Mouse (Mus musculus) cerebellum, adult 2 months (tissue): ENCODE data around the gene Pkd1. TPM values are rescaled to one million over a fixed set of nuclear protein-coding genes. Genes with fewer than 3 reads are reported as not detected.

Source experiments
- DNase-seq, 2 experiments: peaks; one replicate each; pipeline ENCODE4 v3.0.0; 2021
- H3K27ac ChIP-seq: fragments of 200-500 bp; 2 replicates; pipeline ENCODE4 v1.5.1; 2012; ENCODE audit warnings: low read length, control low read depth, inconsistent platforms; ENCODE audit not compliant: insufficient read depth
- H3K27me3 ChIP-seq: fragments of 200-500 bp; 2 replicates; pipeline ENCODE4 v1.6.1; 2012; ENCODE audit warnings: inconsistent platforms, mild to moderate bottlenecking, low read length, moderate library complexity; ENCODE audit not compliant: control insufficient read depth, insufficient read depth
- H3K4me1 ChIP-seq: fragments of 200-500 bp; 2 replicates; pipeline ENCODE4 v1.6.1; 2011; ENCODE audit warnings: low read length; ENCODE audit not compliant: control insufficient read depth, insufficient read depth
- H3K4me3 ChIP-seq: fragments of 200-500 bp; replicated peaks from 2 replicates; pipeline ENCODE3; 2011; ENCODE audit warnings: mild to moderate bottlenecking, low read depth, low read length, control low read depth; ENCODE audit not compliant: insufficient read depth
- CTCF ChIP-seq: fragments of 200-500 bp; IDR thresholded peaks from 2 replicates; pipeline ENCODE4 v1.5.1; 2011; ENCODE audit warnings: low read depth, mild to moderate bottlenecking, control low read depth, low read length, moderate library complexity, borderline replicate concordance; ENCODE audit not compliant: insufficient read depth
- POLR2A ChIP-seq: fragments of 200-500 bp; IDR thresholded peaks from 2 replicates; pipeline ENCODE4 v1.6.1; 2011; ENCODE audit warnings: low read length, control low read depth, borderline replicate concordance; ENCODE audit not compliant: insufficient read depth
- WGBS: fragments of 180-500 bp; shearing (Covaris S2); methylation state at CpG from one replicate; pipeline ENCODE4 v1.1.7; 2018; 5-methylcytosine and 5-hydroxymethylcytosine counted together
- polyA plus RNA-seq: library from polyadenylated mRNA; depleted of rRNA; stranded (reverse); fragments of >200 nt; gene quantifications from 2 replicates; pipeline ENCODE4 v1.2.3, GENCODE M21; 2012; rRNA removed

The Pkd1 gene
- polyA plus RNA-seq, 1 experiment = 122 TPM

GRCm38 (mm10) chr17:24644875-24645721 lies 95.5 kb downstream of the Pkd1 start:
- no peak overlapping the region for H3K4me3 ChIP-seq
- H3K27ac ChIP-seq = no peak overlapping the region; the same call in 1 of the 2 replicates
- DNase-seq = no peak
- H3K4me1 ChIP-seq = peaks cover 23% of the 10 kb centered on the region
- TF ChIP-seq POLR2A = no peak
- no peak for TF ChIP-seq CTCF
- H3K27me3 ChIP-seq = no peaks in the 10 kb centered on the region
- 78% methylated on average over 9 of the region's 9 CpGs for WGBS

DNA sequence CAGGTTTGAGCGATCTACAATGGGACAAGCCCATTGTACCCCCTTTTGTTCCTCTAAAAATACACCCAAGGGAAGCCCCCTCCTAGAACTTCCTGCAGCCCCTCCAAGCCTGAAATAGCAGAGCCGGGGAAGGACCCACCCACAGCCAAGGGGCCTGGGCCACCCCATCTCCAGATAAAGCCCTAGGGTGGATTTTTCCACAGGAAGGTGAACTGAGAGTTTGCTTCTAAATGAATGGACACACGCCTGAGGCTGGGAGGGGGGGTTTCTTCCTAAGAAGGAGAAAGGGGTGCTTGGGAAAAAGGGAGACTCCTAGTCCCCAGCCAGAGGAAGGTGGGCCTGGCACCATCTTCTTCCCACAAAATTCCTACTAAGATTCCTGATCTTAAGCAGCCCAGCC lies 96.3 kb downstream of the Pkd1 start:
- no peak for DNase-seq
- 88% methylated on average over 3 of the region's 3 CpGs for WGBS
- Histone ChIP-seq H3K27ac (no peak overlapping the region), H3K27me3 (no peaks in the 10 kb centered on the region), H3K4me1 (peaks cover 28% of the 10 kb centered on the region), H3K4me3 (no peak overlapping the region)
- TF ChIP-seq POLR2A = no peak
- no peak for TF ChIP-seq CTCF

Other genes starting within 250 kb of the Pkd1 start
- gene Abca17, start 198.8 kb upstream of the Pkd1 start, polyA plus RNA-seq = 0.22 and 0.31 TPM in 2 replicates
- gene Abca3, start 197.9 kb upstream of the Pkd1 start, polyA plus RNA-seq = 57.0 and 58.6 TPM in 2 replicates
- gene Rnps1, start 135.3 kb upstream of the Pkd1 start, polyA plus RNA-seq = 254 and 263 TPM in 2 replicates
- 77.3 and 78.6 TPM in 2 replicates for gene Eci1, start 123.2 kb upstream of the Pkd1 start, polyA plus RNA-seq
- gene Dnase1l2, start 106.7 kb upstream of the Pkd1 start, polyA plus RNA-seq = 22.3 and 22.7 TPM in 2 replicates
- gene E4f1, start 79.5 kb upstream of the Pkd1 start, polyA plus RNA-seq = 79.4 and 80.6 TPM in 2 replicates
- 126 and 133 TPM in 2 replicates for gene Pgp, start 79.4 kb upstream of the Pkd1 start, polyA plus RNA-seq
- 2.3 TPM in 2 replicates for gene Bricd5, start 76.0 kb upstream of the Pkd1 start, polyA plus RNA-seq
- 55.9 and 63.5 TPM in 2 replicates for gene Mlst8, start 70.8 kb upstream of the Pkd1 start, polyA plus RNA-seq
- gene Caskin1, start 61.2 kb upstream of the Pkd1 start, polyA plus RNA-seq = 122 and 127 TPM in 2 replicates
- gene Traf7, start 21.9 kb upstream of the Pkd1 start, polyA plus RNA-seq = 197 and 198 TPM in 2 replicates
- 21.7 and 22.6 TPM in 2 replicates for gene Rab26, start 15.6 kb upstream of the Pkd1 start, polyA plus RNA-seq
- 168 and 194 TPM in 2 replicates for gene Tsc2, start 82.8 kb downstream of the Pkd1 start, polyA plus RNA-seq
- 9.0 TPM in 2 replicates for gene Nthl1, start 82.8 kb downstream of the Pkd1 start, polyA plus RNA-seq
- 140 and 146 TPM in 2 replicates for gene Slc9a3r2, start 100.5 kb downstream of the Pkd1 start, polyA plus RNA-seq
- not detected in 2 replicates for gene Npw, start 108.6 kb downstream of the Pkd1 start, polyA plus RNA-seq
- gene Zfp598, start 119.9 kb downstream of the Pkd1 start, polyA plus RNA-seq = 92.6 and 98.6 TPM in 2 replicates
- gene Syngr3, start 140.1 kb downstream of the Pkd1 start, polyA plus RNA-seq = 130 and 132 TPM in 2 replicates
- gene Gfer, start 146.3 kb downstream of the Pkd1 start, polyA plus RNA-seq = 26.7 and 30.9 TPM in 2 replicates
- 7.3 and 7.4 TPM in 2 replicates for gene Noxo1, start 146.4 kb downstream of the Pkd1 start, polyA plus RNA-seq
- gene Tbl3, start 157.8 kb downstream of the Pkd1 start, polyA plus RNA-seq = 60.6 and 62.4 TPM in 2 replicates
- 0.18 and 0.57 TPM in 2 replicates for gene Rnf151, start 168.2 kb downstream of the Pkd1 start, polyA plus RNA-seq
- 577 and 621 TPM in 2 replicates for gene Rps2, start 168.3 kb downstream of the Pkd1 start, polyA plus RNA-seq
- gene Ndufb10, start 174.6 kb downstream of the Pkd1 start, polyA plus RNA-seq = 548 and 613 TPM in 2 replicates
- 0.67 and 0.70 TPM in 2 replicates for gene Rpl3l, start 178.0 kb downstream of the Pkd1 start, polyA plus RNA-seq
- 63.3 and 66.8 TPM in 2 replicates for gene Msrb1, start 186.8 kb downstream of the Pkd1 start, polyA plus RNA-seq
- 0.80 and 1.0 TPM in 2 replicates for gene Hs3st6, start 203.2 kb downstream of the Pkd1 start, polyA plus RNA-seq